Mouse (Mus musculus) ovary, adult 18-20 months (tissue): ENCODE results near the gene Slc25a39.

Experiments
- DNase-seq: peaks from one replicate; pipeline ENCODE4 v3.0.0; 2022; ENCODE audit warnings: low spot score, mixed read lengths

Slc25a39 gene

GRCm38 (mm10) chr11:102407834-102408215, at the start of gene Slc25a39:
Slc25a39 (minus strand) TSS chr11:102407946.
- DNase-seq: no peak

GRCm38 (mm10) chr11:102455740-102456396, 48.1 kb upstream of the Slc25a39 start:
- peak; percentile 74 for DNase-seq

- no peak for DNase-seq
Observed at GRCm38 (mm10) chr11:102453131-102453530, 45.4 kb upstream of the Slc25a39 start.

- DNase-seq: no peak
Observed at GRCm38 (mm10) chr11:102449043-102450008, 41.6 kb upstream of the Slc25a39 start.

GRCm38 (mm10) chr11:102448327-102448726, 40.6 kb upstream of the Slc25a39 start:
- DNase-seq: no peak

GRCm38 (mm10) chr11:102447497-102447896, 39.8 kb upstream of the Slc25a39 start, which contains the start of gene Fam171a2:
Fam171a2 (minus strand) TSS chr11:102447682.
- DNase-seq: no peak

GRCm38 (mm10) chr11:102446581-102447461, 39.1 kb upstream of the Slc25a39 start:
- DNase-seq: no peak

- DNase-seq: no peak
Observed at GRCm38 (mm10) chr11:102445891-102446361, 38.2 kb upstream of the Slc25a39 start.

- no peak for DNase-seq
Observed at GRCm38 (mm10) chr11:102445264-102445890, 37.6 kb upstream of the Slc25a39 start.

GRCm38 (mm10) chr11:102444781-102445180, 37.0 kb upstream of the Slc25a39 start:
- DNase-seq: no peak

GRCm38 (mm10) chr11:102444321-102444720, 36.6 kb upstream of the Slc25a39 start:
- DNase-seq: no peak

GRCm38 (mm10) chr11:102443740-102444139, 36.0 kb upstream of the Slc25a39 start:
- DNase-seq: no peak

- DNase-seq: no peak
Observed at GRCm38 (mm10) chr11:102442089-102442488, 34.3 kb upstream of the Slc25a39 start.

- DNase-seq: no peak
Observed at GRCm38 (mm10) chr11:102441434-102441833, 33.7 kb upstream of the Slc25a39 start.

GRCm38 (mm10) chr11:102440255-102440654, 32.5 kb upstream of the Slc25a39 start:
- DNase-seq: no peak

GRCm38 (mm10) chr11:102439093-102440082, 31.6 kb upstream of the Slc25a39 start:
- no peak for DNase-seq

GRCm38 (mm10) chr11:102438212-102439092, 30.7 kb upstream of the Slc25a39 start:
- DNase-seq: no peak

GRCm38 (mm10) chr11:102437120-102438061, 29.6 kb upstream of the Slc25a39 start:
- DNase-seq: no peak
